Mouse (Mus musculus): Measurements from ENCODE around the gene Acvr2b.
"Not testable (repeated sequence)": the region's sequence is repeated elsewhere in the genome, so short reads cannot be mapped to it uniquely, and the experiment has no call there.

GRCm38 (mm10) chr9:119370770-119371169, 31.1 kb upstream of the Acvr2b start:
- not testable (repeated sequence) for TF ChIP-seq CTCF (IDR thresholded peaks at IDR 0.05; ENCODE audit: extremely low read depth, insufficient read length, insufficient replicate concordance, low read depth, low read length); POLR2A (IDR thresholded peaks at IDR 0.05; ENCODE audit: low read depth, low read length)

All from small intestine, adult 2 months (tissue).